Mouse (Mus musculus): ENCODE measurements at regions not wholly inside any gene's neighbourhood (a gene's known extent, or its start where the extent isn't known, plus 50 kb on each side); places are given as distances from the start of the nearest gene placed in this dataset.

DNA sequence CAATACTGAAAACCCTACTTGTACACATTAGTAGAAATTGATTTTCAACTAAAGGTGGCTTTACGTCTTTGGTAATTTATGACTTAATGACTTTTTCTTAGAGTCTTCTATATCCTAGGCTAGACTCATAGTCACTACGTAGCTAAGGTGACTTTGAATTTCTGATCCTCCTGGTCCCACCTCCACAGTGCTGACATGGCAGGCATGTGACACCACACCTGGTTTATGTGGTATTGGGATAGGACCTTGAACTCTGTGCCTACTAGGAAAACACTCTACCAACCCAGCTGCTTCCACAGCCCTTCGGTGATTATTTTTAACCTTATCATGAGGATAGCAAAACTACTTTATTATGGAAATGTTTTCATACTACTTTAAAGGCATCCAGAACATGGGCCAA, 51.5 kb upstream of the D7Ertd443e start:
- DNase-seq (ENCODE audit: low spot score in 2 of 2) = no peak

DNA sequence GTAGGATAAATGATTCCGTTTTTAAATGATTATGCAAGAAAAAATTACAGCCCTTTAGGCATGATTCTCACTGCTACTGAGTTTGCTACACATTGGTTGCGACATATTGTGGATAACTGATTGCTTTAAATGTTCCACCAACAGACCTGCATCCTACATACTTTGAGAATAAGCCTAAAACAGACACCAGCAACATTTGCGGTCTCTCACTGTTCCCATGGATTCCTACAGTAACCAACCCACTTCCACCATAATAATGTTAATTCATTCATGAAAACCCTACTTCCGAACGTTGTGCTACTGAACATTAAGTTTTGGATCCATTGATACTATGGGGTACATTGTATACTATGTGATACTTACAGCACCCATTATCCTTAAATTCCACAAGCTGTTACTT, 53.8 kb upstream of the D7Ertd443e start:
- DNase-seq (ENCODE audit: low spot score in 2 of 2) = no peak

DNA sequence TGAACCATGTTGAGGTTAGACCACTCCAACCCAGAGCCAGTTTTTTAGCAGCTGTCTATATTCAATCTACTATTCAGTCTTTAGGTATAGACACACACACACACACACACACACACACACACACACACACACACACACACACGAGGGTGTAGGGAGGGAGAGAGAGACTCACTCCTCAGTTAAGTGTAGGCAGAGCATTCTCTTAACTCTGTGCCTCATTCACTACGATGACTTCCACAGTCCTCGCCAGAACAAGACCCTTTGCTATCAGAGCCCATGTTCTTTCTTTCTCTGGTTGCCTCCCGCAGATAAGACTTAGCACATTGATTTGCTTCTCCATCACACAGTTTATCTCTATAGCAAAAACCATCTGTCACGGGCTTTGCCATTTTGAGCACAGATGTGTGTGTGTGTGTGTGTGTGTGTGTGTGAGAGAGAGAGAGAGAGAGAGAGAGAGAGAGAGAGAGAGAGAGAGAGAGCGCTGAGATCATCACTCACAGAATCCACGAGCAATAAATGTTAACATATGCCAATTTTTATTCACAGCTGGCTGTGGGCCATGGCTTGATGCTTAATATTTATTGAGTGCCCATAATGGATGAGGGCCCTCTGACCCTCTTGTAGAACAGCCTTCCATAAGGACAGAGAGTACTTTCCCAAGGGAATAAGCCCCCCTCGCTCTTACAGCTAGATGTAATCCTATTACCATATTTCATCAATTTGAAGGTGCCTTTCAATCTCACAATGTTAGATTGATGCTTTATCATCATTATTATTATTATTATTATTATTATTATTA, 59.7 kb upstream of the D7Ertd443e start:
- DNase-seq (ENCODE audit: low spot score in 2 of 2) = no peak

DNA sequence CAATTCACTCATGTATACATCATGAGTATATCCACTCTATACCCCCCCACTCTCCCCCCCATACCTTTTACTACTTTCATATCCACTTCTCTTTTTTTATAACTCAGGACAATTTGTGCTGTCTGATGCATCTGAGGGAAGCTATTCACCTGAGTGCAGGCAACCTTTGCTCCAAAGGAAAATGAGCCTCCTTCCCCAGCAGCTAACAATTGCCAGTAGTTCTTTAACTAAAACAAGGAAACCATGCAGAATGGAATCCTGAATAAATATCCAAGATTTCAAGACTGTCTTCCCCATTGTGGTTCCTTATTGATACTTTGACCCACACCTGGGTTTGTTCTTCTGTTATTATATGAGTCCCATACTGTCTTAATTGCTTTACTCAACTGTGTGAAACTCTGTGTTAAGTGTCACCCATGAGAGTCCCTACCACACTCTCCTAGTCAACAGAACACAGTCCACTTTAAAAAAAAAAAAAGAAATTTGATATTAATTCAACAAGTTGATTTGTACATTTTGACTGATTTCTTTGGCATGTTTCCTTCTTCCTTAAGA, 62.3 kb upstream of the D7Ertd443e start:
- no peak for DNase-seq (ENCODE audit: low spot score in 2 of 2)

DNA sequence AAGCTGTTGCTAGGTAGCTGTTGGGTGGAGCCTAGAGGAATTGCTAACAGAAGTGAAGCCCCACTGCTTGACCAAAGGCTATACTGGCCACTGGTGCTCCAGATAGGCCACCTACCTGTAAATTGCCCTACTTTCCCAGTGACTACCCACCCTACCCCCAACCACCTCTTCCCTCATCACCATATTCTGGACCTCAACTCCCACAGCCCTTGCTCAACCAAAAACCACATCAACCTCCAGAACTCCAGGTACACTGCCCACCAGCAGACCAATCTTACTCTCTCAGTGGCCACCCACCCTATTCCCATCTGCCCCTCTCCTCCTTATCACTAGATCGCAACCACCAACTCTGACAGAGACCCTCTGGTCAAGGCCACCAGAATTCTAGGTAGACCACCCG, 63.4 kb upstream of the D7Ertd443e start:
- no peak for DNase-seq (ENCODE audit: low spot score in 2 of 2)

DNA sequence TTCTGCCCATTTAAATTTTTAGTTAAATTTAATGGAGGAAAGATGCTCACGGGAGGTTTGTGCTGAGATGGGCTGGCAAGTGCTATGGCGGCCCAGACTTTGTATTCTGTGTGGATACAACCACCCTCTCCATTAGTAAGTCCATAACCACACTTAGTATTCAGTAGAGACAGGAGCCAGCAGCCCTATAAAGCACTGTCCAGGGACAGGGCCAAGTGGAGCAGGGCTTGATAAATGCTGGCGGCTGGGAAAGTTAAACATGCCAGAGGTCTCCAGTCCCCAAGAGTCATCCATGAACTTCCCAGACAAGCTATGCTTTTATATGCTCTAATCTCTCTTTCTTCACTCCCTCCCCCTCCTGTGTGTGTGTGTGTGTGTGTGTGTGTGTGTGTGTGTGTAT, 77.2 kb upstream of the D7Ertd443e start:
- DNase-seq (ENCODE audit: low spot score in 2 of 2) = no peak

DNA sequence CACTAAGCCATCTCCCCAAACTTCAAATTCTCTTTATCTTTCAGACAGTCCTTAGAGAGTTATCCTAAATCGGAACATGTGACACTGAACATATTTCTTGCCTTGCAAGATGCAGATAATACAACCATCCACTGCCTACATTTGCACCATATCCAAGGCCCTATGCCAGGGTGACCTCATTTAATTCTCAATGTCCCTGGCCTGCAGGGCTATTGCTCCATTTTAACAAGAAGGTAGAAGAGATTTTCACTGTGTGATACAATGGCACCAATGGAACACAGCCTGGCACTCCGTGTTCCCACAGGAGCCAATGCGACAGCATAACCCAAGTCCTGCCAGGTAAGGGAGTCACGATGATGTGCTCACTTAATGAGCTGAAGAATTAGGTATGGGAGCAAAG, 77.9 kb upstream of the D7Ertd443e start:
- DNase-seq (ENCODE audit: low spot score in 2 of 2) = no peak

DNA sequence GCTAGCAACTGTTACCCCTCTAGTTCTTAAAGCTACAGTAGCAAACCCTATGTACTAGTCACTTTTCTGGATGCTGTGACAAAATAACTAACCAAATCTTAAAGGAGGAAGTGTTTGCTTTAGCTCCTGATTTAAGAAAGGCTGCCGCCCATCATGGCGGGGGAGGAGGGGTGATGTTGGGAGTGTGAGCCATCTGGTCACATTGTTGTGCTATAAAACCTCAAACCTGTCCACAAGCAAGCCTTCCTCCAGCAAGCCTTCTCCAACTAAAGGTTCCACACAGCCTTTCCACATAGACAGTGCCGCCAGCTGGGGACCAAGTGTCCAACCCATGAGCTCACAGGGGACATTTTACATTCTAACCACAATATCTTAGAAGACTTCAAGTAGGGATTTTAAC, 81.8 kb upstream of the D7Ertd443e start:
- DNase-seq (ENCODE audit: low spot score in 2 of 2) = no peak

DNA sequence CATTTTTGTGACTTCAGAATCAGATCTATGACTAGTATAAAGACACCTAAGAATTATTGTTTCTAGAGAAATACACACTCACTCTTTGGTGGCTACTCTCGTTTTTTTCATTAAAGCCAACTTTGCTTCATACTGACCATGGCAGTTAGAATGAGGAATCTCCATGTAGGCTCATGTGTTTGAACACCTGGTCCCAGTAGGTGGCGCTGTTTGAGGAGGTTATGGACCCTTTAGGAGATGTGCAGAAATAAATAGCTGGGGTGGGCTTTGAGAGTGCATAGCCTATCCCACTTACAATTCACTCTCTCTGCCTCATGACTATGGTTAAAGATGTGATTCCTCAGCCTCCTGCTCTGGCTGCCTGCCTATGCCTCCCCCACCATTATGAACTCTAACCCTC, 85.8 kb upstream of the D7Ertd443e start:
- DNase-seq (ENCODE audit: low spot score in 2 of 2) = no peak

DNA sequence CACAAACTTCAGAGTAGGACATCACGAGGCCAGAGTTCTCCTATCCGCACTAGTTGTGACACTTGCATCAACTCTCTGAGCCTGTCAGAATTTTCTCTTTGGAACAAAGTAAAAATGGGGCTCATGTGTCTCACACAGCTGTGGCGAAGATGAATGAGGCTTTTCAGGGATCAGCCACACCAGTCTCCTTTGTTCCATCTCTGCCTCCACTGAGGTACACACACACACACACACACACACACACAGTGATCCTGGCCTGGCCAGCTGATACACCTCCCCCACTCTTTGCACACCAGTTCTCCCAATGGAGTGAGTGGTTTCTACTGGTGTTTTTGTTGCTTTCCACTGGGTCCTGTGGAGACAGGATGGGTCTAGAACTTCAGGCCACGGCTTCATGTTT, 105.9 kb upstream of the D7Ertd443e start:
- DNase-seq (ENCODE audit: low spot score in 2 of 2) = no peak

DNA sequence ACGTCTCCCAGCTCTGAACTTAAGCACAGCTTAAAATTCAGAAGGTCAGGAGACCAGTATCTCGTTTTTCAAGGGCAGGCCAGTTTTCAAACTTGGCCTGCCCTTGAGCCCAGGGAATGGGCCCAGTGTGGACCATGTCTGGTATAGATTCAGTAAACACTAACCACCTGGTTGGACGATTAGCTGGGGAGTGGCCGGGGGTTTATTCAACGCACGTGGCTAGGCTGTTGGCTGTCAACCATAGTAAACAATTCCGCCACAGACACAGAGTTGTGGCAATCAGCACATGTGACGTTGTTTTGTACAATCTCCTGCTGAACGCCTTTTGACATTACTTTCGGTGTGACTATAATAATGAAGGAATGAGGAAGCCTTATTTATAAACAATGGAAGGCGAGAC, 111.8 kb upstream of the D7Ertd443e start:
- no peak for DNase-seq (ENCODE audit: low spot score in 2 of 2)

DNA sequence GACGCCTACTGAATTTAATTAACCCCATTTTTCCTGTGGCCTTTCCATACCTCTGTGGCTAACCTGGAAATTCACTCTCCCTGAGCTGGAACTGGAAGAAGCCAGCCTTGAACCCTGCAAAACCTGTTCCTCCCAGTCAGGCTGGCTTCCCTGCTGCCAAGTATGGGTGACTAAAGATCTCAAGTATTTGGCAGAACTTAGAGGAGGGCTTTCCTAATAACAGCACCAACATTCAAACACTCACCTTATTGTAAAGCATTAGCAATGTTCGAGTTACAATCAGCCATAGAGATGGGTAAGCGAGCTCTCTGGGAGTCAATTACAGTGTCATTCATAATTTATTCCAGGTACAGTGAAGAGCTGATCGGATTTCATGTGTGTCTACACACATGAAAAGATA, 112.4 kb upstream of the D7Ertd443e start:
- DNase-seq (ENCODE audit: low spot score in 2 of 2) = no peak

DNA sequence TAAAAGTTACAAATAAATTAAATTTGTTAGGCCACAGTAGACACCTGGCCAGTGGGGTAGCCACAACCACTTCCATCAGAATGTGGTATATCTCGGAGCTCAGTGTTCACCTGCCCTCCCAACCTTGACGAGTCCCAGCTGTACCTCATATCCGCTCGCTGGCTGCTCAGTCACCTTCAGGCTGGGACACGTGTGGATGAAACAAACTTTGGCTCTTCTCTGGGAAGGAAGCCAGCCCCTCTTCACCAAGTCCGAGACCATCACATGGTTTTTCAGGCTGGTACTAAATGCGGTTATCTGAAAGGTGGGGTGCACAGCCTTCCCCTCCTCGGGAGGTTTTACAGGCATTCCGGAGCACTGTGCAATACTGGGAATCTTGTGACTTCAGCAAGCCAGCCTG, 113.3 kb upstream of the D7Ertd443e start:
- DNase-seq (ENCODE audit: low spot score in 2 of 2) = no peak

DNA sequence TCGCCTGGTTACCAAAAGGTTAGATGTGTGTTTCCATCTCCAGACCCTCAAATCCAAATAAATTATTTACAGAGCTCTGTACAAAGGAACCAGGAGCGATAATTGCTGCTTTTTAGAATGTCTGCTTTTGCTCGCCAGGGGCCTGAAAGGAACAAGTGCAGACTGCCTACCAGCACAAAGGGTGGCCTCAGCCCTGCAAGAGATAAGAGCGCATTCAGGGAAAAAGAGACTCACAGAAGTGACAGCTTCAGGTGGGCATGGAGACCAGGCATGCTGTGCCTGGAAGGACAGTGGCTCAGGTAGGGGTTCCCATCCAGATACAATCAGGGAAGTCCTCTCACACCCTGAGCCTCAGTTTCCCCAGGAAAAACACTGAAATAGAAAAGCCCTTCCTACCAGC, 114.0 kb upstream of the D7Ertd443e start:
- no peak for DNase-seq (ENCODE audit: low spot score in 2 of 2)

DNA sequence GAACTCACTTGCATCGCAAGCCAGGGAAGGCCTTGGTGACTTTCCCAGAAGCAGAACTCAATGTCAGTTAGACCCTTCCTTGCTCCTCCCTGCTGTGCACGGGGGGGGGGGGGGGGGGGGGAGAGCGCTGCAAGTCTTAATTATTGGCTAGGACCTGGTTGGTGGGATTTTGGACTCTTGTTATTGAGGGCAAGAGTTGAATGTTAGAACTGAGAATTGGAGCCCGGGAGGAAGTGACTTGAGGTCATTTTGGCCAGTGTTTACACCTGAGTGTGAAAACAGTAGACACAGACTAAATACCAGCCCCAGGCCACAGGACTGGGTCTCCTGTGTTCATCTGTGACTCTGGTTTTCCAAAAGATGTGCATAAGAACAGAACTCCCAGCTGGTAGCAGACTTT, 114.7 kb upstream of the D7Ertd443e start:
- DNase-seq (ENCODE audit: low spot score in 2 of 2) = no peak

DNA sequence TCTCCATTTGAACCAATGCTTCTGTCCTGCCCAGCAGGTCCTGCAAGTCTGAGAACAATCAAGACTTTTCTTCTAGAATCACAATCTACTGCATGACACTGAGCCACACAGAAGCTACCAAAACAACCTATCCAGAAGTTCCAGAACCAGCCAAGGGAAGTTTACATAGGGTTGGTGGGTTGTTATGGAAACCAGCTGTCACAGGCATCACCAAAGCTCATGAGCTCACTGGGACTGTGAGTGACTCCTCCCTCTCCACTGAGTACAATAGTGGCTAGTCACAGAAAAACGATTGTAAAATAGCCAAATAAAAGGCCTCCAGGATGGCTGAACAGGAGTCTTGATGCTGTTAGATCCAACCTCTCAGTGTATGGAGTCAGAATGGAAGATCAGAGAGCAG, 115.6 kb upstream of the D7Ertd443e start:
- no peak for DNase-seq (ENCODE audit: low spot score in 2 of 2)

DNA sequence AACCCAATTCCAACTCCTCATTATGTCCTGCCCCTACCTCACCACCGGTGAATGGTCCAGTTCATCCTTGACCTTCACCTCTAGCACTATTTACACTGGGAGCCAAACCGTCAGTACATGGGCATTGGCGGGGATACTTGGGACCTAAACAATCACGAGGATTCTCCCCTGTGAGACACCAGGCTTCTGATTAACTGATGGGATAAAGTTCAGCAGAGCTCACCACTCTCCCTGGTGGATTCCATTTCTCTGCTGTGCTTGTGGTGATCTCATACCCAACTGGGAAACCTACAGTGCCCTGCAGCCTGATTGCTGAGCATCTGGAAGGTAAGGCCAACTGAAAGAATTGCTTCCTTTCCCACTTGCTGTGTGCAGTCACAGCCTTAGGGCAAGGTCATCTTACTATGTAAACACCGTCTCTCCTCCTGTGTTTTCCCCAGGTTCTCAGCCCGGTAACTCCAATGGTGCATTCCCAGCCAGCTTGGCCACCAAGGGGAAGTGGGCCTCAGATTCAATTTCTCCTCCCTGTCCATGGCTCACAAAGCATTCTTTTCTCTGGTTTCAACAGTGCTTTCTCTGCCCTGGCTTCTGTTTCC, 125.0 kb upstream of the D7Ertd443e start:
- DNase-seq (ENCODE audit: low spot score in 2 of 2) = no peak

DNA sequence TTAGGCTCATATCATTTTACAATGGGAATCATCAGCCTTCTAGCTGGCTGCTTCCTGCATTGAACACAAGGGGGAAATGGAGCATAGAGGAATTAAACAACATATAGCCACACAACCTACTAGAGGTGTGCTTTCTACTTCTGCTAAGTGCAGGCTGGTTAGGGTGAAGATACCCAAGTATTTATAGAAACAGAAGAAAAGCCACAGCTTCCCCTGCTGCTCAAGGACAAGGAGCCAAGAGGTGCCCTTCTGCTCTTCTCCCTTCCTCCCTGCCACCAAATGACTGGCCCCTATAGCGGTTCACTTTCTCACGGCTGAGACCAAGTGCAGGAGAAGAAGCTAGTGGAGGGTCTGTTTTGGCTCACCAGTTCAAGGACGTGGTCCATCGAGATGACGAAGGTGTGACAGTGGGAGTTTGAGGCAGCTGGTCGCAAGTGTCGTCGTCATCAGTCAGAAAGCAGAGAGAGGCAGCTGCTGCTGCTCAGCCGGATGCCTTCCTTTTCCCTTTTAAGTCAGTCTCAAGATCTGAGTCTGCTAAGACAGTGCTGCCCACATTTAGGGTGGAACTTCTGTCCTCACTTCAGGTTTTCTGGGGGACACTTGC, 134.0 kb upstream of the D7Ertd443e start:
- no peak for DNase-seq (ENCODE audit: low spot score in 2 of 2)

DNA sequence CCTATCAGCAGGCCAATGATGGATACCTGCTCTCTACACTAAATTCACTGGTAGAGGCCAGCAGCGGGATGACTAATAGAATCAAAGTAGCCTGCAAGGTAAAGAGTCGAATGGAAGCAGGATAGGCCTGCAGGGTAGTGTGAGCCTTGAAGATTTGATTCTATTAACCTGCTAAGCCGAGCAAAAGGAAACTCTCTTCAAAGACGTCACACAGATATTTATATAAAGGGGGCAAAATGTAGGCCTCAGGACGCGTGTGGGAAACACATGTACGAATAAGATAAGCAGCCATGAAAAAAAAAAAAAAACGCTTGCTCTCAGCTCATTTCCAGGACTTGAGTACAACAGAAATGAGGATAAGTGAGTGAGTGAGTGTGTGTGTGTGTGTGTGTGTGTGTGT, 138.4 kb upstream of the D7Ertd443e start:
- no peak for DNase-seq (ENCODE audit: low spot score in 2 of 2)

DNA sequence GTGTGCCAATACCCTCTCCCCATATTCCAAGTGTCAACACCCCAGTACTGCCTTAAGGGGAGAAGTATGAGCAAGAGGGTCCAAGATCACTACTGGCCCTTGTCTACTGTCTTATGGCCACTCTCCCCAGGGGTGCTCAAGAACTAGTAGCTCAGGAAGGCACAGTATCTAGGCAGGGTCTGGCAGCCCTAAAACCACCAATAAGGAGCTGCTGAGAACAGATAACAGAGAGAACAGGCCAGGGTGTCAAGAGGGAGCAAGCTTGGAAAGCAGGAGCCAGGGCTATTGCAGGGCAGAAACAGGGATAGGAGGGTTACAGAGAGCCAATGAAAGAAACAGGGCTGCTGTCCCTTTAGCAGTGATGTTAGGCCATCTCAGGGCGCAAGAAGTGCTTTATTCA, 139.6 kb upstream of the D7Ertd443e start:
- no peak for DNase-seq (ENCODE audit: low spot score in 2 of 2)

DNA sequence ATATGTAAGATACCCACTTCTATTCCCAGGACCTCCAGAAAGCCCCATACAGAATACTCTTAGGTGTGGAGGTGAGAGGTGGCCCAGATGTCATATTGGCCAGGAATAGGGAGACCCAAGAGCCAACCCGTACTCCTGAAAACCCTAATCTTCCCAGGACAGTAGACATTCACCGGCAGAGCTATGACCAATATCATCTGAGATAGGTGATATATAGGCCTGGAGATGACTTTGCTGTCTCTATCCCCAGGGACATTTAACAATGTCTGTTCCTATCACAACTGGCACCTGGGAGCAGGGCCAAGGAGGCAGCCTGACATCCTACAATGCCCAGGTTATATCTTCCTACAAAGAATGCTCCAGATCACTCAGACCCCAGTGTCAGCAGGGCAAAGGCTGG, 140.0 kb upstream of the D7Ertd443e start:
- no peak for DNase-seq (ENCODE audit: low spot score in 2 of 2)

DNA sequence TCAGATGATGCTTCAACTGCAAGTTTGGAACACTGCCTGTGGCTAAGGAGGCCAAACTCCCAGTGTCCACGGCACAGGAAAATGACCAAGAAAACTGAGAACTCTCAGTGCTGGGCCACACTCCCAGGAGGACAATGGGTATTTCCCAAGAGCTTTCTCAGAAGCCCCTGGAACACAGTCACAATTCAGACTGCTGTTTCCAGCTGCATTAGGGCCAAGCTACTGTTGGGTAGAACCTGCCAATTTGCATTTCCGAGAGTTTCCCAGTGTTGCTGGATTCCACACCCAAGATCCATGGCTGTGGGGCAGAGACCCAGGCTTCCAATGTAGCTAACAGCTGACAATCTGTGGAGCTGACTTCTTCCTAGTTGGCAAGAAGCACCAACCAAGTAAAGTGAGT, 141.9 kb upstream of the D7Ertd443e start:
- no peak for DNase-seq (ENCODE audit: low spot score in 2 of 2)

DNA sequence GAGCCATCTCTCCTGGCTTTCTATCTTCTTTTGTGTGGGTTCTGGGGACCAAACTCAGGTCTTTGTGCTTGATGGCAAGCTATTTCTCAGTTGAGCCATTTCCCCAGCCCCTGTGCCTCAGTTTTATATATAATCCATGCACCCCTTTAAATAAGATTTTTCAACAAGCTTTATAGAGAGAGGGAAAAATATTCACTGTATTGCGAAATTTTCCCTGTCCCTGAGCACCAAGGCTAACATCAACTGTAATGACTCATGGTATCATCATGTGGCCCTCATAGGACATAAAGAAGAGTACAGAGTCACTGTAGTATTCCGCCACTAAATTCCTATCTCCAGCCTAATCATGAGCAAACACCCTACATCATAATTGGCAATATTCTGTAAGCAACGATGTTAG, 142.4 kb upstream of the Dock1 start:
- DNase-seq (ENCODE audit: low spot score in 2 of 2) = no peak

All from spleen, postnatal 14 days (tissue).